Mouse (Mus musculus): ENCODE results near the gene Hemk1. TPM values are rescaled to one million over a fixed set of nuclear protein-coding genes. Genes with fewer than 3 reads are reported as not detected.
A peak's percentile ranks its signal among the peaks of the same experiment; 100 is the strongest.

The Hemk1 gene
- polyA plus RNA-seq, 1 experiment from 2014 or later = 11.3 TPM

DNA sequence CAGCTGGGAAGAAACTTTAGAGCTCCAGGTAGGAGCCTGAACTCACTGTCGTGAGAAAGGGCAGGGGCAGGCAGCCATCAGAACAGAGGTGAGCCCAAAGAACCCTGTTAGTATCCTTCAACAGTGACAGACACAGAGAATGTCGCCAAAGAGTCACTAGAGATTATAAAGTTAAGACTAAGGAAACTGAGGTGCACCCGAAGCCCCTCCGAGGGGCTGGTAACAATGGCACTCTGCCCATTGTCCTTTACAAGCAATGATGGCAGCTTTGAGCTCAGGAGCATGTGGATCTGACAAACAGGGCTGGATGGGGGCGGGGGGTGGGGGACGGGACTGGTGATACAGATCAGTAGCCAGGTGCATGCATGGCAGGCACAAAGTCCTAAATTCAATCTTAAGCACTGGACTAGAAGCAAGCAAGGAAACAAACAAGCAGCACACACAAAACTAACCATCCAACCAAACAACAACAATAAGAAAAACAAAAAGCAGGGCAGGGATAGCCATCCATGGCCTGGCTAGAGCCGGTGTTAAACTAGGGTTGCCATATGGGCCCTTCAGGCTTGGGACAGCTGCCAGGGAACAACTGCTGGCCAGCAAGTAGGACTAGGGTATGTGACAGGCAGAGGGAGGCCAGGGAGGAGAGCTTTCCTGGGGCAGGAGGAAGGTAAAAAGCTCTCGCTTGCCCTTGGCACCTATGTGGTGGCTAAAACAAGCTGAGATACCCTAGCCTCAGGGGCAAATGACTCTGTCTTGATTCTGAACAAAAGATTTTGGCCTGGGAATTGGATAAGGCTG lies 5.2 kb upstream of the Hemk1 start:
- no peak for ATAC-seq (ENCODE audit: insufficient read depth)
- no peak overlapping the region for H3K4me2 ChIP-seq
- WGBS = 57% methylated on average over 8 of the region's 8 CpGs

DNA sequence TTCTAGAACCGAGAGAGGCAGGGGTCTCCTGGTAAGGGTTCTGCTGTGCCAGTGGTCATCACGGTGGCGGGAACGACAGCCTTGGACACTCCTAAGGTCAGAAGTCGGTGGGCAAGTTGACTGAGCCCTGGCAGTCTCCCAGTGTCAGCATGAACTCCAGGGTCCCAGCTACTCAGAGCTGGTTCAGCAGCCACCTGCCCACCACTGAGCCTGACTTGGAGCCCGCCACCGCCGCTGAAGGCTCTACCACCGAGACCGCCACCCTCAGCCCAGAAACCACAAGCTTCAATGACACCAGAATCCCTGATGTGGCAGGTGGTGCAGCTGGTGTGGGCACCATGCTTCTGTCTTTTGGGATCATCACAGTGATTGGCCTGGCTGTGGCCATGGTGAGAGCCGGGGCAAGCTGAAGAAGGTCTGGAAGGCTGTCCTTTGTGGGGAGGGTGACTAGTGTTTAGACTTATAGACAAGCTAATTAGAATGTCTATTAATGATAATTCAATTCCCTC lies 4.1 kb upstream of the Hemk1 start:
- peaks cover 10% of the 10 kb centered on the region for H3K4me1 ChIP-seq (ENCODE audit: insufficient read depth)
- no peak overlapping the region for H3K4me2 ChIP-seq
- WGBS = 90% methylated on average over 11 of the region's 11 CpGs
- H3K9me3 ChIP-seq (ENCODE audit: low read depth, low read length) = no peaks in the 10 kb centered on the region
- no peak overlapping the region for H3K4me3 ChIP-seq (ENCODE audit: low read depth, low read length)
- H3K9ac ChIP-seq = no peak overlapping the region
- no peak for DNase-seq
- TF ChIP-seq CTCF (IDR thresholded peaks at IDR 0.05; ENCODE audit: low read depth) = no peak
- H3K27ac ChIP-seq (ENCODE audit: low read depth) = no peak overlapping the region
- ATAC-seq (ENCODE audit: insufficient read depth) = no peak
- H3K36me3 ChIP-seq (ENCODE audit: insufficient read depth) = no peaks in the 10 kb centered on the region
- no peaks in the 10 kb centered on the region for H3K27me3 ChIP-seq (ENCODE audit: insufficient read depth, low read length)

More for the DNA sequence above, 5.2 kb upstream of the Hemk1 start:
- no peak for DNase-seq
- Histone ChIP-seq H3K27ac (ENCODE audit: low read depth) (no peak overlapping the region), H3K9me3 (ENCODE audit: low read depth, low read length) (no peaks in the 10 kb centered on the region), H3K4me3 (ENCODE audit: low read depth, low read length) (no peak overlapping the region), H3K4me1 (ENCODE audit: insufficient read depth) (peaks cover 6% of the 10 kb centered on the region), H3K27me3 (ENCODE audit: insufficient read depth, low read length) (no peaks in the 10 kb centered on the region), H3K36me3 (ENCODE audit: insufficient read depth) (no peaks in the 10 kb centered on the region), H3K9ac (no peak overlapping the region)
- TF ChIP-seq CTCF (IDR thresholded peaks at IDR 0.05; ENCODE audit: low read depth) = no peak

DNA sequence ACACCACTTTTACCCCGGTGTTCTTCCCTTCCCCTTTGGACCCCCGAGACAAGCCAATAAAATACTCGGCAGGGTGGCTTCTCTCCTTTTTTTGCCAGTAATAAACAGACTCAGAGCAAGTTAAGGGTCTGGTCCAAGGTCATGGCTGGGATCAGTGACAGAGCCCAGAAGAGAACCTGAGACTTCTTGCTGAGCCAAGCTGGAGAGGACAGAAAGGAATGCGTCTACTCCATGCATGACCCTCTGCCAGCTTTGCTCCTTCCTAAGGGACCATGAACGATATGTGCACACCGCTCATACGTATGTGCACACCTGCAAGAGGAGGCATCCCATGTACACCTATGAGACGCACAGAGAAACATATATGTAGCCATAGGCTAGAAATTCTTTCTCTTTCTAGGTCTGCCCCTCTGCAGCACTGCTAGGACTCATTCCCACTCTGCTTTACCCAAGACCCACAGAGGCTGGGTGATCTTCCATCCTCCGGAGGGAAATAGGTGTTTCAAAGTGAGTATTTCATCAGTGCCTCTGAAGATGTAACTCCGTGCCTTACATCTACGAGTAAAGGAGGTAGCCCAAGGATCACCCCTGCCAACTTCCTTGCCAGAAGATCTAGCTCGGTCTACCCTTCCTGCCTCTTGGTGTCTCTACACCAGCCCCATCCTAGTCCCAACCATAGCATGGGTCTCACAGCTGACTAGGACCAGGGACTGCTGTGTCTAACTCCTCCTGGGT lies 2.9 kb upstream of the Hemk1 start:
- Histone ChIP-seq H3K27ac (ENCODE audit: low read depth) (no peak overlapping the region), H3K36me3 (ENCODE audit: insufficient read depth) (no peaks in the 10 kb centered on the region), H3K4me2 (peak overlapping the region; percentile 73), H3K4me1 (ENCODE audit: insufficient read depth) (peaks cover 10% of the 10 kb centered on the region), H3K9me3 (ENCODE audit: low read depth, low read length) (no peaks in the 10 kb centered on the region), H3K9ac (peak overlapping the region; percentile 48), H3K4me3 (ENCODE audit: low read depth, low read length) (peak overlapping the region; percentile 47), H3K27me3 (ENCODE audit: insufficient read depth, low read length) (no peaks in the 10 kb centered on the region)
- ATAC-seq (ENCODE audit: insufficient read depth) (no peak), DNase-seq (no peak)
- no peak for TF ChIP-seq CTCF (IDR thresholded peaks at IDR 0.05; ENCODE audit: low read depth)
- 47% methylated on average over 12 of the region's 12 CpGs for WGBS

DNA sequence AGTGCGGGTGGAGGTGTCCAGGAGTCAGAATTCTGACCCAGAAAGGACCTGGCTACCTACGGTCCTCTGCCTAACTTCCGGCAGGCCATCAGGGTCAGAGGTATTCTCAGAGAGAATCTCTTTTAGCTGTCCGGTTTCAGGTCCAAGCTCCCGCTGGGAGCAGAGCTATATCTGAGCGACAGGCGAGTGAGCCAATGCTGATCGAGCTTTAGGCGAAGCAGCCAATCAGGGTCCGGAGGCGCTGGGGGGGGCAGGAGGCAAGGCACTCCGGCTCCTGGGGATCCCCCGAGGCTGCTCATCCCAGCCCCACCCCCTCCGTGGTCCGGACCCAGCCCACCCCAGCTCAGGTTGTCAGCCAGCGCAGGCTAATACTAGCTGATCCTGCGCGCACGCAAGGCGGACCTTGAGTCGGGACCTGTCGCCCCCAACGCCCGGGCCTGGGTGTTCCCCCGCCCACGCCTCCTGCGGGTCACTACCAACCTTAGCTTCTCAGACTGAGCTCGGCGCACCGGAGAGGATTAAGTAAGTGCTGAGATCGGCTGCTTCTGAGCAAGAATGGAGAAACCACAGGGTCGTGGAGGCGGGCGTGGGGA lies 2.2 kb upstream of the Hemk1 start, which contains the start of gene 6430571L13Rik:
Gene 6430571L13Rik (plus strand): TSS at position 336 of the 593 bp plus-strand sequence.
- Histone ChIP-seq H3K4me2 (peak within 1 kb of the TSS; percentile 73), H3K27me3 (ENCODE audit: insufficient read depth, low read length) (no peaks in the 10 kb centered on the region), H3K9ac (peak within 1 kb of the TSS; percentile 48), H3K27ac (ENCODE audit: low read depth) (no peak within 1 kb of the TSS), H3K9me3 (ENCODE audit: low read depth, low read length) (no peaks in the 10 kb centered on the region), H3K4me1 (ENCODE audit: insufficient read depth) (peaks cover 10% of the 10 kb centered on the region), H3K36me3 (ENCODE audit: insufficient read depth) (no peaks in the 10 kb centered on the region), H3K4me3 (ENCODE audit: low read depth, low read length) (peak within 1 kb of the TSS; percentile 47)
- TF ChIP-seq CTCF (IDR thresholded peaks at IDR 0.05; ENCODE audit: low read depth) = no peak
- under 1% methylated on average over 34 of the region's 34 CpGs for WGBS
- ATAC-seq (ENCODE audit: insufficient read depth) = peak; percentile 94
- DNase-seq = peak; percentile 97

DNA sequence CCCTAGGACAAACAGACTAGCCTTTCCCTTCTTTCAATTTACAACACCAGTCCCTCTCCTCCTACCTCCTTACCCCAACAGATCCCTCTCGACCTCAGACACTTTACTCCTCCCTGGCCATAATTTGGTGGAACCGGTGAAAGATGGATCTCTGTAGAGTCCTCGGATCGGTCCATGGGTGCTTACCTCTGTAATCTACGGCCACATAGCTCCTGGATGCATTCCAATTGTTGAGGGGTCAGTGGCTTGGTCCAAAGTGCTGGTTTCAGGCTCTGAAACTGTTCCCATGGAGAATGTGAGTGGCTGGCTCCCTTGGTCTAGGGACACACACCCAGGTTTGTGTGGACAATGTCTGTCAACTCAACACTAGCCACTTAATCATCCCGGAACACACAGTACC lies 1.8 kb downstream of the Hemk1 start:
- peaks cover 2% of the 10 kb centered on the region; the same call in 1 of the 2 replicates for H3K36me3 ChIP-seq (ENCODE audit: insufficient read depth)
- peaks cover 10% of the 10 kb centered on the region for H3K4me1 ChIP-seq (ENCODE audit: insufficient read depth)
- no peaks in the 10 kb centered on the region for H3K9me3 ChIP-seq (ENCODE audit: low read depth, low read length)
- 86% methylated on average over 6 of the region's 6 CpGs for WGBS
- no peak overlapping the region for H3K4me2 ChIP-seq
- no peak overlapping the region for H3K27ac ChIP-seq (ENCODE audit: low read depth)
- H3K27me3 ChIP-seq (ENCODE audit: insufficient read depth, low read length) = no peaks in the 10 kb centered on the region
- H3K4me3 ChIP-seq (ENCODE audit: low read depth, low read length) = no peak overlapping the region
- TF ChIP-seq CTCF (IDR thresholded peaks at IDR 0.05; ENCODE audit: low read depth) = no peak
- no peak overlapping the region for H3K9ac ChIP-seq
- no peak for ATAC-seq (ENCODE audit: insufficient read depth)
- DNase-seq = no peak

DNA sequence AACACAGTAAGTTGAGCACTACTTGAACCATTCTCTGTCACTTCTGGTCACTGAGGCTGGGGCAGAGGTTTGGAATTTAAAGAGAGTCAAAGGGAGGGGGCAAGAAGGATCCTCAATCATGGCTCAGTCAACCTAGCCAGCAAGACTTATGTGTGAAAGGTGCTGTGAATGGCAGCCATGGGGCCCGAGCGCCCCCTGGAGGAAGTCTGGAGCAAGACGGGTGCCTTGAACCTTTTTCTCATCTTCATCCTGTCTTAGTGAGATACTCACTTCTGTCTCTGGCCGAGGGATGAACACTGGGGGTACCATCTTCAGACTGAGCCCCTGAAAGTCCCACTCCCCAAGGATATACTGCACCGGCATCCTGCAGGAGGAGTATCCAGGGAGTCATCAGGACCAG lies 2.2 kb downstream of the Hemk1 start:
- peaks cover 2% of the 10 kb centered on the region; the same call in 1 of the 2 replicates for H3K36me3 ChIP-seq (ENCODE audit: insufficient read depth)
- peak; percentile 74 for DNase-seq

More for the DNA sequence above, 2.2 kb downstream of the Hemk1 start:
- Histone ChIP-seq H3K27me3 (ENCODE audit: insufficient read depth, low read length) (no peaks in the 10 kb centered on the region), H3K27ac (ENCODE audit: low read depth) (no peak overlapping the region), H3K4me3 (ENCODE audit: low read depth, low read length) (no peak overlapping the region), H3K9me3 (ENCODE audit: low read depth, low read length) (no peaks in the 10 kb centered on the region), H3K9ac (no peak overlapping the region), H3K4me2 (no peak overlapping the region), H3K4me1 (ENCODE audit: insufficient read depth) (peaks cover 10% of the 10 kb centered on the region)
- WGBS = 10% methylated on average over 5 of the region's 5 CpGs
- no peak for ATAC-seq (ENCODE audit: insufficient read depth)
- peak; percentile 87 for TF ChIP-seq CTCF (IDR thresholded peaks at IDR 0.05; ENCODE audit: low read depth)

Measured in lung, embryonic 14.5 days (tissue).